Mouse (Mus musculus) megakaryocyte, embryonic 14.5 days (primary cell): ENCODE results near the gene Kcnk1.

Experiments used
- FLI1 ChIP-seq: IDR thresholded peaks from 2 replicates; pipeline ENCODE4 v1.6.1; 2012; ENCODE audit warnings: low read length, inconsistent platforms, mixed read lengths
- GATA1 ChIP-seq: IDR thresholded peaks from 3 replicates; pipeline ENCODE4 v1.6.1; 2012; ENCODE audit warnings: mixed read lengths, low read length, inconsistent platforms, borderline replicate concordance

- TF ChIP-seq GATA1, result no peak
- no peak for TF ChIP-seq FLI1
These were observed 69.0 kb downstream of the Kcnk1 start for GRCm38 (mm10) chr8:126063832-126064409.
